Mouse (Mus musculus): Measurements from ENCODE around the gene Clpp.

Gene Clpp

DNA sequence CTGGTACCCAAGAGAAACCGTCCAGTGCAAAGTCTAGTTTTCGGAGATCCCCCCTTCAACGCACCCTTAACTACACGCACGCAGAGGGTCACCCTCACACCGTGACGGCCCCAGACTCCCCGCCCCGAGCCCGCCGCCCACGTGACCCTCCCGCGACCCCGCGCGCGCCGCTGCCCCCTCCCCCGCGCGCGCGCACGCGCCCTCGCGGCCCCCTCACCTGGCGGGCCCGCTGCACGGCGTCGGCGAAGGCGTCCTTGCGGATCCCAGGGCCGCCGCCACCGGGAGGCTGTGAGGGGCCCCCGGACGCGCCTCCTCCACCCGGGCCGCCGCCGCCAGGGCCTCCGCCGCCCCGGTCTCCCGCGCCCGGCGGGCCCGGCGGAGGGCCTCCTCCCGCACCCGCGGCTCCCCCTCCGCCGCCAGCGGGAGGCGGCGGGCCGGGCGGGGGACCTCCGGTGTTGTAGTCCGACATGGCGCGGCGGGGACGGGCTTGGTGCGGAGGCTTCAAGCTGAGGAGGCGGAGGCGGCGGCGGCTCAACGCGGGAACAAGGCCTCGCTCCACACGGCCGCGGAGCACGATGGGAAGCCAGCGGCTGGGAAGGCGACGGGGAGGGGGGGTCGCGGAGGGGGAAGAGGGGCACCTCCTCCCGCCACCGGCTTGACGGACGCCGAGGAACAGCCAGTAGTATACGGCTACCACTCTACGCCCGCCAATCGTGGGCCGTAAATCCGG is 41.0 kb downstream of the Clpp start, which contains the start of gene Khsrp:
Gene Khsrp (minus strand): TSS at position 592 of the 730 bp plus-strand sequence.
- no peak for DNase-seq (ENCODE audit: low read depth, low spot score)

- peak; percentile 100 for DNase-seq (ENCODE audit: low read depth, low spot score)
Measured at GRCm38 (mm10) chr17:57031661-57032420, 41.7 kb downstream of the Clpp start.

DNA sequence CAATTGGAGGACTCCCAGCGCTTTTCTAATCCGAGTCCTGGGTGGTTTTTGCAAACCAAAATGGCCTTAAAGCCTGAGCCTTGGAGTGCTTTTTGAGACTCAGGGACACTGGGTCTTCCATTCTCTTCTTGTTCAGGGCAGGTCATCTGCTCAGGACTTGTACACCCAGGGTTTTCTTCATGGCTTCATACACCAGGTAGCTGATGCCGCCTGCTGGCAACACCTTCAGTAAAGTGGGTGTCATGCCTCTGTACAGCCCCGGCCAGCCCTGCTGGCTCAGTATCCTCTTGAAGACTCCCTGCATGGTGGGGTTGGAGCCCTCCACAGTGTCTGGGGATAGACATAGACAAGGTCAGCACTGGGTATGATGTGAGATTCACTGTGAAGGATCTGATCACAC is 42.7 kb downstream of the Clpp start:
- no peak for DNase-seq (ENCODE audit: low read depth, low spot score)

DNA sequence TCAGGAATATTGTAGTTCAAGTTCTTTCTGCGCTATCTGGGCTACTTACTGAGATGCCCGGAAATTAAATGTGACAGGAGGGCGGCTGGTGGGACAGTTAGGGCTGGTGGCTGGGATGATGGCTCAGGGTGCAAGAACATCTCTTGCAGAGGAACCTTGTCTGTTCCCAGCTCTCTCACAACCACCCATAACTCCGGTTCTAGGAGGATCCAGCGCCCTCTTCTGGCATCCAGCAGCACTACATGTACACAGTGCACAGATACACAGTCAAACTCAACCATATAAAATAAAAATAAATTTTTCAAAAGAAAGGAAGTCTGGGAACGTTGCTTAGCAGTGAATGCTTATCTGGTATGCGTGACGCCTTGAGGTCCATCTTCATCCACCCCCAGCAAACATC is 48.9 kb downstream of the Clpp start:
- DNase-seq (ENCODE audit: low read depth, low spot score): no peak

DNA sequence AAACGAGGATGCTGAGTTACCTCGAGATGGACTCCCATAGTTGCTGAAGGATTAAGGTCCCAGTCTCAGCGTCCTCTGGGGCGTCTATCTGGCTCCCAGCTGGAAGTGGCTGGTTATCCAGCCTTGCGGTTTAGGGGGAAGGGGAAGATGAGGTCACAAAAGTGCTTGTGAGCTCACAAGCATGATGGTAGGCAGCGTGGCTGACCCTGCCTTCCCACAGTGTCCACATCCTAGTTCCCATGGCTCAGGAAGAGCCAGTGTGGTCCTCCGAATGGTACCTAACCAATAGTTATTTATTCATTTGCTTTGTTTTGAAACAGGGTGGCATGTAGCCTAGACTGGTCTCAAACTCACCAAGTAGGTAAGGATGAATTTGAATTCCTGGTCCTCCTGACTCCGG is 51.4 kb downstream of the Clpp start, which contains the start of gene Slc25a41:
Gene Slc25a41 (minus strand): TSS at position 101 of the 400 bp plus-strand sequence.
- no peak for DNase-seq (ENCODE audit: low read depth, low spot score)

Measured in telencephalon, adult 2 months (tissue).